Mouse (Mus musculus): ENCODE data around the gene Rprd1b. TPM values are rescaled to one million over a fixed set of nuclear protein-coding genes. Genes with fewer than 3 reads are reported as not detected.

The Rprd1b gene
- polyA plus RNA-seq, 1 experiment from 2014 or later: 30.8 TPM

Other genes with a start within 250 kb of the Rprd1b start
- 48.4 and 48.9 TPM in 2 replicates for gene Vstm2l, start 113.8 kb upstream of the Rprd1b start, polyA plus RNA-seq (2014; fragmentation: Nextera tagmentation; extraction: Ambion mirVana)
- 15.6 and 17.3 TPM in 2 replicates for gene Tti1, start 64 bp upstream of the Rprd1b start, polyA plus RNA-seq (2014; fragmentation: Nextera tagmentation; extraction: Ambion mirVana)
- 5.5 and 6.1 TPM in 2 replicates for gene Tgm2, start 117.9 kb downstream of the Rprd1b start, polyA plus RNA-seq (2014; fragmentation: Nextera tagmentation; extraction: Ambion mirVana)
- gene D630003M21Rik, start 200.7 kb downstream of the Rprd1b start, polyA plus RNA-seq (2014; fragmentation: Nextera tagmentation; extraction: Ambion mirVana): 1.6 and 1.7 TPM in 2 replicates
- not detected in 2 replicates for gene Bpi, start 229.6 kb downstream of the Rprd1b start, polyA plus RNA-seq (2014; fragmentation: Nextera tagmentation; extraction: Ambion mirVana)